Mouse (Mus musculus): ENCODE data around the gene Gga1.

Gga1 gene

DNA sequence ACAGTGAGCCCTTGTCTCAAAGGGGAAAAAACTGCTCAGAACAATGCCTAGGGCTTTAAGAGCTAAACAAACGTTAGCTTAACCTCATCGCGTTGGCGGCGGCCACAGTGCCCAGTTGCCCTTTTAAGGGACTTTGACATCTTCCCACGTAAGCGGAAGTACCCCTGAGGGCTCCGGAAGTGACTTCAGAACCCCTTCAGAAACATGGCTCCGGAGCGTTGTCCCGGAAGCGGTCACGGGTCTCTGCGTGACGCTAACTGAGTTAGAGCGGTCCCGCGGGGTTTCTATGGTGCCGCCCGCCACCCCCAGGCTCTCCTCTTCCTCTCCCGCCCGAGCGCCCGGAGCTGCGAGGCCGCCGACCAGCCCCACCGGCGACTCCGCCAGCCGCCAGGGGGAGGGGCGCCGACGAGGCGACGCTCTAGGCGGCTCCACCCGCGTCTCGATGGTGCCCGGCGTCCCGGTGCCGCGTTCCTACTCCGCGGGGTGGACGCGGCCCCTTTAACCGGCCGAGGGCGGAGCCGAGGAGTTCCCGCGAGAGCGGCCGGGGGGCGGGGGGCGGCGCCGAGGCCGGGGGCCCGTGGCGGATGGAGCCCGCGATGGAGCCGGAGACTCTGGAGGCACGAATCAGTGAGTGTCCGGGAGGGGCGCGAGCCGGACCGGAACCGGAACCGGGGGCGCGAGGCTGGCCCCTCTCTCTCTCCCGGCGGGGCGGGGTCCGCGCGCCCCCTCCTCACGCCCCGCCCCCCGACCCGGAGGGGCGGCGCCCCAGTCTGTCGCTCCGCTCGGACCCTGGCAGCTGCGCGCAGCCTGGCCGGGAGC is at the start of gene Gga1:
Gene Gga1 (plus strand): TSS at position 200 of the 819 bp plus-strand sequence.
- DNase-seq (ENCODE audit: low spot score), result peak; percentile 87

DNA sequence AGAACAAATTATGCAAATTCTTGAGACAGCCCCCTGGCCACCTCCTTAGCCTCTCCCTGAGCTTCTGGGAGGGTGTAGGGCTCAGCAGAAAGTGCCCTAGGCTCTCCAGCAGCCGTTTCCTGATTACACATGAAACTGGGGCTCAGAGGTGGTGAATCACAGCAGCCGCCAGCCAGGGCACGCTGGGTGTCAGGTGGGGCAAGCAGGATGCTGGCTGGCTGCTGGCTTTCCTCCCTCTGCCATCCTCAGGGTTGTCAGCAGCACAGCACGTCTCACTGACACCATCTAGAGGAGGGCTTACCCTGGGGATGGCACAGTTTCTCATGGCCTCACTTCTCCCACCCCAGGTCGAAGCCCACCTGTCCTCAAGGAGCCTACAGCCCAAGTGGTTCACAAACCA is 48.7 kb upstream of the Gga1 start:
- DNase-seq (ENCODE audit: low spot score), result no peak

DNA sequence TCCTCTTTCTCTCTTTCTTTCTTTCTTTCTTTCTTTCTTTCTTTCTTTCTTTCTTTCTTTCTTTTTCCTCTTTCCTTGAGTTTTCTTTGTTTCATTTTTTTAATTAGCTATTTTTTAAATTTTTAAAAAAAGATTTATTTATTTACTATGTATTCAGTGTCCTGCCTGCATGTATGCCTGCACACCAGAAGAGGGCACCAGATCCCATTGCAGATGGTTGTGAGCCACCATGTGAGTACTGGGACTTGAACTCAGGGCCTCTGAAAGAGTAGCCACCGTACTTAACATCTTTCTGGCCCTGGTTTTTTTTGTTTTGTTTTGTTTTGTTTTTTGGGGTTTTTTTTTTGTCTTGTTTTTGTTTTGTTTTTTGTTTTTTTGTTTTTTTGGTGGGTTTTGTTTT is 47.4 kb upstream of the Gga1 start:
- DNase-seq (ENCODE audit: low spot score), result no peak

DNA sequence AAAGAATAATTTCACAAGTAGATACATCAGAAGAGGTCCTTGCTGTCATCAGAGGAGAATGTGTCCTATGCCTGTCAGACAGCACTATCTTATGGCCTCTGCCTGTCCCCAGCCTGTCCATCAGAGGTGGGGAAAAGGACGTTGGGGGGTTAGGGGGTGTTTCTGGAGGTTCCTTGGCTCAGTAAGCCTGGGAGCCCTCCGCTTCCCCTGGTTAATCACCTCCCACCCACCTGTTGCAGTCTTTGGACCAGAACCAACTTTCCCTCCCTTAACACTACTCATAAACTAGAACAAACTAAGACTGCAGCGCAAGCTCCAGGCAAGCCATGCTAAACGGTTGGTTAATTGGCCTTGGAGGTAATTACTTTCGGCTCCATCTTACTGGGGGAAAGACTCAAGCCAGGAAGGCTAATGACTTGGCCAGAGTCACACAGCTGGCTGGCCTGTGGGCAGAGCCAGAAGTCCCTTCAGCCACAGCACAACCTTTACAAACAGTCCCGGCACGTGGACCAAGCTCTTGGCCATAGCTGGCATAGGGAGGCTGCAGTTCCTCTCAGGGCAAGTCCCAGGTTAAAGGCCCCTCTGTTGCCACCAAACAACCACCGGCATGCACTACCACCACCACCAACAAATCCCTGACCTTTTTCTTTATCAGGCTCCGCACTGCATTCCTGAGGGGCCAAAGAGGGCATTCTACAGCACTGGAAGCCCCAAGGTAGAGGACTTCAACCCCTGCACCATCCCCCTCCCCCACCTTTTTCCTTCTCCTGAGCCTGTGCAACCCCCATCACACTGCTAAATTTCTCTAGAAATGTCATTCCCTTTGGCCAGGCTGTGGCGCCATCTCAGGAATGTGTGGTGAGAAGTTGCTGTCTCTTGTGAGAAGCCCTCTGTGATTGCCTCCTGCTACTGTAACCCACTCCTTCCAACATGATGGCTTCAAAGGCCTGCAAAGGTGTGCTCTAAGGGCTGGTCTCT is 46.0 kb upstream of the Gga1 start:
- no peak for DNase-seq (ENCODE audit: low spot score)

DNA sequence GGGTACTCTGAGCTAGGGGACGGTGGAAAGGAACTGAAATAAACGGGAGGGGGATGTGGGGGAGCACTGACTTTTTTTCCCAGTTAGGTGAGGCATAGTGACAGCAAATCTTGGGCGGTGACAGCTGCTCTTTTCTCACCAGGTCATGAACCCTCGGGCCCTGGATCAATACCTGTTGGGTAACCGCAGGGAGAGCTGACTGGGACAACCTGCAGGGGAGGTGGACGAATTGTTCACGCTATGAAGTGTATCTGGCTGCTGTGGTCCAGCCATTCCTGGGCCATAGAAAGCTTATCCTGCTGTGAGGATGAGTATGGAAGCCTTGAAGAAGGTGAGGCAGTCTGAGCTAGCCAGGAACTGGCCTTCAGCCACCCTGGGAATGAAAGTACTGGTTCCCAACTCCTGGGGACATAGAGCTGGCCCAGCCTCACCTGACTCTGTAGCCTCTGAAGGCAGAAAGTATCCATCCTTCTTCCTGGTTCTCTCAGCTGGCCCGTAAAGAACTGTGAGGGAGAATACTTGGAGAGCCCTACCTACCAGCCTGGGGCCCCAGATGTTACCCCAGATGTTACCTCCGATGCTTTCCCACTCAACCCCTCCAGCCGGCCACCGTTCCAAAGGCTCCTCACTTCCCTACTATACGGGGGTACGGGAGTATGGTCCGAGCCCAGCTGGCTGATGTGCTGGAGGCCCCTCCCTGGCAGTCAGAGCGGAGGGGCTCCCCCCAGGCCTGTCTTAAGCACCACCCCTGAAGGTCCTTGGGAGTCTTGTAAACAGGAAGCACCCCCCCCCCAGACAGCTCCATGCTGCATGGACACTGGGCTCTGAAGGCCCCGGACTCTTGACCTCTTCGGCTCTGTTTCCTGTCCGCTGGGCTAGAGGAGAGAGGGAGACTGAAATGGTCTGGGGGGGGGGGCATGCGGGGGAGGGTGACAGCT is 45.0 kb upstream of the Gga1 start:
- DNase-seq (ENCODE audit: low spot score), result no peak

DNA sequence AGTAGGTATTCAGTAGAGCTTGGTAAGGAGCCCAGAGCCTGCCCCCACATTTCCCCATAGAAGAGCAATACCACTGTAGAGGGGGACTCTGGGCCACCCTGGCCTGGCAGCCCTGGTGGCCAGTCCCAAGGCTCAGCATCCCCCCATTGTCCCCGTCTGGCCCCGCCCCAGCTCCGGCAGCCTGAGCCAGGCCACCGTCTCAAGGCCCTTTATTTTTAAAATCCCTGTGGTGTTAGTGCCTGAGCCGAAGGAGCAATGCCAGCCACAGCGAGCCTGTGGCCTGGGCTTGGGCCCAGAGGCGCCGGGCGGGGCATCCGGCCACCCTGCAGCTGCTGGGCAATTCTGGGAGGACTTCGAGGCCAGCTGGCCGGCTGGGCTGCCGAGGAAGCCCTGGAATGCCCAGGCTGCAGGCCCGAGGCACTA is 44.3 kb upstream of the Gga1 start:
- DNase-seq (ENCODE audit: low spot score), result no peak

DNA sequence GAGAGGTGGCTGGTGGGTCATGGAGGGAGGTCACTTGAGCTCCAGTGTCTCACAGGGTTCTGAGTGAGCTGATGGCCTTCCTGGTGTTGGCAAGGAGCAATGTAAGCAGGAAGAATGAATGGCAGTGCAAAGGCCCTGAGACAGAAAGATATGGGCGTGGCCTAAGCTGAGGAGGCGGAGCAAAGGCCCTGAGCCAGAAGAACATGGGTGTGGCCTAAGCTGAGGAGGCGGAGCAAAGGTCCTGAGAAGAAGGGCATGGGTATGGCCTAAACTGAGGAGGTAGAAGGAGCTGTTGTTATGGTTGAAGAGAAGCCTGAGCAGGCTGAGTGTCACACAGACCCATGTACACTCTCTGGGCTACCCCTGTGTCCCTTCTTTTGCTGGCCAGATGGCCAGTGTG is 43.4 kb upstream of the Gga1 start:
- no peak for DNase-seq (ENCODE audit: low spot score)

DNA sequence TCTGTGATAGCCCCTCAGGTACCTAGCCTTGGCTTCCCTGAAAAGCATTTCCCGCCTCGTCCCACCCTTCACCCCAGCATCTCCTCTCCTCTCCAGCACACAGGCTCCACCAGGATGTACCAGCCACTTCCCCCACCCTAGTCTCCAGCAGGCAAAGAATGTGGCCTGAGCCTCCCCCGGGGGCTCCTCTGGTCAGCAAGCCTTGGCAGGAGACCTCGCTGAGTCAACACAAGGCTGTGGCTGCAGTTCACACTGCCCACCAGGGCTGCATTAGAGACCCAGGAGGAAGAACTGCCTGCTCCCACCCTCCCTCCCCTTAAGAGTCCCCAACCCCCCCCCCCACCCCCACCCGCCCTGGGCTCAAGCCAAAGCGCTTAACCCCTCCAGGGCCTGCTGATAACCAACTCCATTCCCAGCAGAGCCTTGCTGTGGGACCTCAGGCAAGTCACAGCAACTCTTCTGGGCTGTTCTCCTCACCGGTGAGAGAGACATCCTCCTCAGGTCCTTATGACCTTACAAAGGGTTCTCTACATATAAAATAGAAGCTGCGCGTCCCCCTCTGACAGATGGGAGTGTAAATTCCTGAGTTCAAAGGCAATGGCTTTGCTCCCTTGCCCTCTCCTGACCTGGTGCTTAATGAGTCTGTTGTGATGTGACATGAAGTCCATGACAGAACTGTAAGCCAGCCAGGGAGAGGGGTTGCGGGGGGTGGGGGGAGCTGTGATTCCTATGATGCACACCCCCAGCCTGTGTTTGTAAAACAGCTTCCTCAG is 42.6 kb upstream of the Gga1 start:
- no peak for DNase-seq (ENCODE audit: low spot score)

DNA sequence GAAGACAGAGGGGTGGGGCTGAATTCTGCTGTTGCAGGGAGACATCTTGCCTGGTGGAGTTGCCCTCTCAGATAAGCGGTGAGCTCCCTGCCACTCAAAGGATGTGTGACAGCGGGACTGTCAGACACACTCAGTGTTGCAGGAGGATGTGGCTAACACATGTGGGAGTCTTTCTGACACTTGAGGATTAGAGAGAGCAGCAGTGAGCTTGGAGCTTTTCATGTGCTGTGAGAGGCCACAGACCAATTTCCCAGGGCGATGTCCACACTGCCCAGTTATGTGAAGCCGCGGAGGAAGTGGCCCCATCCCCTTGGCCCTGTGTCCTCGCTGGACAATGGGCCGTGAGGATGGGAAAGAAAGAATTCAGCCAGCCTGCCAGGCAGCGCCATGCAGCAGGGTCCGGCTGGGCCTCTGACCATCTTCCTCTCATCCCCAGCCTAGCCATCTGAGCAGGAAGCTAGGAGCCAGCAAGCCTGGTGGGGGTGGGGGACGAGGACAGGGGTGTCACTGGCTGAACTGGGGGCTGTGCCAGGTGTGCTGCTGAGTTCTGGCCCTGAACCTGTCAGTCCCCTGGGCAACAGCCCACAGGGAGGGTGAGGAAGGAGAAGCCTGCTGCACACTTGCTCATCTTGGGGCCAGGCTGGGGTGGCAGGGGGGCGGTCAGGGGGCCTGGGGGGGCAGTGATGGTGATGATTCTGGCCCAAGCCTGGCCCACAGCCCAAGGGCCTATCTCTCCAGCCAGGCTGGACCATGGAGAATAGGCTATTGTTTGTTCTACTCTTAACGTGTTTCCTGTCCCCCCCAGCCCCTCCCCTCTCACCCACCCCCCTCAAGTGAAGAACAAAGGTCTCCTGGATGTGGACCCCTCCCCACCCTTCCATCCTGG is 41.5 kb upstream of the Gga1 start:
- DNase-seq (ENCODE audit: low spot score), result no peak

DNA sequence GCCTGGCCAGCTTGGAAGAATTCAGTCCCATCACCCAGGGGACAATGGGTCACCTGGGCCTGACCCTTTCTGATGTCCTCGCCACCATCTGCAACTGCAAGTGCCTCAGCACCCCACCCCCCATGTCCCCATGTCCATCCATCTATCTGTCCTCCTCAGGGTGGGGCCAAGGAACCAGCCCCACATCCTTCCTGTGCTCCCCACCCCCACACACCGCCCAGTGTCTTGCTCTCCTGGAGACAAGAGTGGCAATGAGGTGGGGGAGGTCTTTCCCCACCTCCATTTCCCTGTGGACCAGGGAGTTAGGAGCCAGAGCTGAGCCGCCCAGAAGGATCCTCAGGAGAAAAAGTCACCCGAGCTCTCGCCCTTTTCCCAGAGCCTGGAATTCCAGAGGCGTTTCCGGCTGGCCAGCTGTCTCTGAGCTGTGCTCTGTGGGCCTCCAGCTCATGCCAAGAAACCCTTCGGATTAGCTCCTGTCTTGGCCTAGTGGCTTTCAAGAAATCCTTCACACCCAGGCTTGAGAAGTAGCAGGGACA is 40.8 kb upstream of the Gga1 start:
- no peak for DNase-seq (ENCODE audit: low spot score)

DNA sequence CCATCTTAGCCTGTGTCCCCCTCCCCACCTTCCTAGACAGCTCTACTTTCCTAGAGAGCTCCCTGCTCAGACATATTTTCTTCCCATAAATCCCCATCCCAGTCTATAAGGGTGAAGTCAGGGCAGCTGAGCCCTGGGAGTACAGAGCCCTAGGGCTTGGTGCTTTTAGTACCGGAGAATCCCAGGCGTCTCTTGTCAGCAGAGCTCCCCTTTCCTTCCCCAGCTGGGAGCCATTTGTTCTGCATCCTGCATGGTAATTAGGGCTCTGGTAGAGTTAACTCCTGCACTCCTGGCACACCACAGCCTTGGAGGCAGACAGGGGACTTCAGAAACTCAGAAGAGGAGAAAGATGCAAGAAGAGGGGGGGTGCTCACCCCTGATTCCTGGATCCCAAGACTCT is 37.2 kb upstream of the Gga1 start:
- DNase-seq (ENCODE audit: low spot score), result no peak

DNA sequence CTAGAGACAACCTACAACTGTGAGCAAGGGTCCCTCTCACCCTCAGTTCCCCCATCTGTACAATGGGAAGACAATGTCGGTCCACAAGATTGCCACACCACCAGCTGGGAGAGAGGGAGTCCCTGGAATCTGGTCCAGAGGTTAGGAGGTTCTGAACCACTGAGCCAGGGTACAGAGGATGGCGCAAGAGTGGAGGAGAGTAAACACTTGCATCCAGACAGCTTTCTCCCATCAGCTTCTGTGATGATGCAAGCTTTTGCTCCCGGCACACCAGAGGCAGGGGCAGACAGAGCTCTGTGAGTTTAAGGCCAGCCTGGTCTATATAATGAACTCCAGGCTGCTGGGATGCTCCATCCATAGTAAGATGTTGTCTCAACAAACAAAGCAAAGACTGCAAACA is 36.7 kb upstream of the Gga1 start:
- DNase-seq (ENCODE audit: low spot score), result no peak

DNA sequence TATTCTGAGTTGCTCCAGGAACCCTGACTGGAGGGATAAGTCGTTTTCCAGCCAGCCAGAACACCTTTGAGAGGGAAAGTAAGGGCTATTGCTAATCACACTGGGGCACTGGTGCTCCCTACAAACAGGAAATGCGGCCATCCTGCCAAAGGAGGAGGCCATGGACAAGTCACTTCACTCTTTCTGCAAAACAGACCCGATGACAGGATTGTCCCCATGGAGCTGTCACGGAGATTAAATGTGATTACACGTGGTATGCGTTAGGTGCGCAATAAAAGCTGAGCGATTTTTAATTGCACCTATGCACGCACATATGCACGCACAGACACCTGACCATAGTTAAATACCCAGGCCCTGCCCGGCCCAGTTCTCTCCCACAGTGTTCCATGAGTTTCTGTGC is 36.2 kb upstream of the Gga1 start:
- DNase-seq (ENCODE audit: low spot score), result no peak

DNA sequence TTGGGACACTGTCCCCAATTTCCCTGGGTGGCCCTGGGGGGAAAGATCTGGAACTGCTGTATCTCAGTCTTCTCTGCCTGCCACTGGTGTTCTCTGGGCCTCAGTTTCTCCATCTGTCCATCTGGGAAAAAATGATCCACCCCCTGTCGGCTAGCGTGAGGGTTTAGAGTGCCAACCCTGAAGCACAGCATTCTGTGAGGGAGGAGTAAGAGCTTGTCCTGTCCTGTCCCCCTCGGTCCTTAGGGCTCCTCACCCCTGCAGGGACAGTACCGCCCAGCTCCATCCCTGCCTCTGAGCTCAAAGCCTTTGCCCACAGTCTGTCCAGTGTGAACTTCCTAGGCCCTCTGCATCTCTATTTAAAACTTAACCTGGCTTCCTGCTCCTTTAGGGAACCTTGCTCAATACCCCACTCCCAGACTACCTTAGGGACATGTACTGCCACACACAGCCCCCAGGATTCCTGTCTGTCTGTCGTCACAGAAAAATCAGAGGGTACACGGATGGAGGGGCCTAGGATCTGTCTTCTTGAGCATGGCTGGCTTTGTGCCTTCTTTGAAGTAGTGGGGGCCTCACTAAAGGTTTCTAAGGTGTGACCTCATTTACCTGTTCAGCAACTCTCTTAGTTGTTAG is 35.7 kb upstream of the Gga1 start:
- no peak for DNase-seq (ENCODE audit: low spot score)

DNA sequence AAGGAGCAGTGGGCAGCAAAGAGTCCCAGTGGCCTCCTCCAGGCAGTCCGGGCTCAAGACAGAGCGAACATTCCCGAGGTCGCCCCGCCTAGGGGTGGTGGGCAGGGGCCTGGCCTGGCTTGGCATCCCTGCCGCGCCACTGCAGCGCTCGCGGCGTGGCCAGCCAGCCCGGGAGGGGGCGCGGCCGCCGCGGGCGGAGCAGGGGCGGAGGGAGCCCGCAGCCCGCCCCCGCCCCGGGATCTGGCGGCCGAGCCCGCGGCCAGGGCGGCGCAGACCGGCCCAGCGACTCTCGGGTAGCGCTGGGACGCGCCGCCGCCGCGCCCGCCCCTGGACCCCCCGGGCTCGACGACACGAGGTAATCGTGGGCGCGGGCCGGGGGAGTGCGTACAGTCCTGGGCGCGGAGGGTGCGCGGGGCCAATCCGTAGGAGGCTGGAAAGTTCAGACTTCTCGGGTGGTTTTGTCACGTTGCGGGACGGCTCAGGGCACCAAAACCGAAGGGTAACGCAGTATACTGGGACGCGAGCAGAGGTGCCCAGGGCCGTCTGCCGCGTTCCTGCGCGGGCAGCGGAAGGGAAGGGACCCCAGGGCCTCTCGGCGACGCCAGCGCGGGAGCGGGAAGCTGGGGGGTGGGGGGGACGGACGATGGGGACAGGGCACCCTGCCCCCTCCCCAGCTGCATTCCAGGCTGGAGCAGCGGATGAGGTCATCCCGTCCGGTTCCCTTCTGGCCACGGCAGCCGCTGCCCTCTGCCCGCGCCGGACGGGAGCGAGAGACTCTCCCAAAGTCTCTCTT is 34.4 kb upstream of the Gga1 start, which contains the start of gene Cdc42ep1:
Gene Cdc42ep1 (plus strand): TSS at position 254 of the 793 bp plus-strand sequence.
- peak; percentile 57 for DNase-seq (ENCODE audit: low spot score)

DNA sequence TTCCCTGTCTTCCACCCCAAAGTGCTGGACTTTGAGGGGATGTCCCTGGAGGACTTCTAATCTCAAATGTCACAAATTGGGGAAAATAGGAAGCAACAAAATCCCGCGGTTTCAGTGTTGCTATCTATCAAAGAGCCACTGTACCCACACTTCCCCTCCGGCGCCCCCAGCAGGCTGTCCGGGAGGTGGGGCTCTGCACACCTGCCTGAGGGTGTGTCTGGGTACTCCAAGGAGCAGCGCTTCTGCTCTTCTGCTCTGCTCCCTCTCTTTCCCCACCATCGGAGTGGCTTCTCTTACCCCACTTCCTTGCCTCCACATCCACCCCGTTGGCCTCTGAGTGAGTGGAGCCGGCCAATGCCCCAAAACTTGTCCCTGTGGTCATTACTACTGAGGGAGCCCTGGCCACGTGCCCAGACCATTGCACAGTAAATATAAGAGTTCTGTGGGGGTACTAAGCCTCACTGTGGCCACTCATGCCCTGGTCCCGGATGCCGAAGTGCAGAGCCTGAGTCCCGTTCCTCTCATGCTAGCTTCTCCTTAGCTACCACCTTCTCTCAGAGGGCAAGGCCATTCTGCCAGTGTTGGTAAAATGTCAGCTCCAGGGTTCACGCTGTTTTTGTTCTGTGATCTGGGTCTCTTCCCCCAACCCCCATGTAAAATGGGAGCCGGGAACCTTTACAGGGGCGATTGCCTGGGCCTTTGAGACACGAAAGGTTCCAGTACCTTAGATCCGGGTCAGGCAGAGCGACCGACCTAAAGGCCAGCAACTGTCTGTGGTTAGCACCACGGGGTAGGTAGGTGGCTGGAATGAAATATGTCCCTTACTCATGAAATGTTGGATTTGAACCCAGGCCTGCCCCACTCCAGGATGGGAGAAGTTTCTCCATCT is 33.2 kb upstream of the Gga1 start:
- no peak for DNase-seq (ENCODE audit: low spot score)

DNA sequence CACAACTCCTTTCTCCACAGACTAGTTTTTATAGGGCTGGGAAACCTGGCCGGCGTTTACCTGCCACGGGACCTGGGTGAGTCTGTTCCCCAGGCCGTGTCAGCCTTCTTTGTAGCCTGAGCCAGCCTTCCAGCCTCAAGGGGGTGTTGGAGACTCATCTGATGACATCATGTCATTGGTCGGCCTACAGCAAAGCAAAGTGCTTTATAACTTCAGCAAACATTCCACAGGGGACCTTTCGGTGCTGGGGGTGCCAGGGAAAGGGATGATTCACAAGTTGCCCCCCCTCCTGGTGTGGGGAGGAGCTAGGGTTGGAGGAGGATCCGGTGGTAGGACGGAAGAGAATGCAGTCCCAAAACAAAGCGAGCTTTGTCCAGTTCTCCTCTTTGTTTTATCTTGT is 32.2 kb upstream of the Gga1 start:
- DNase-seq (ENCODE audit: low spot score), result peak; percentile 51

Measured in urinary bladder, postnatal 25 days (tissue).